Mouse (Mus musculus): ENCODE results near the gene Bach2.

Gene Bach2

GRCm38 (mm10) chr4:32291406-32291805 is 52.8 kb downstream of the Bach2 start:
- DNase-seq (ENCODE audit: low read depth, low spot score): no peak

- no peak for DNase-seq (ENCODE audit: low read depth, low spot score)
These were observed 55.2 kb downstream of the Bach2 start for GRCm38 (mm10) chr4:32293686-32294265.

GRCm38 (mm10) chr4:32297071-32297671 is 58.6 kb downstream of the Bach2 start:
- DNase-seq (ENCODE audit: low read depth, low spot score): no peak

- DNase-seq (ENCODE audit: low read depth, low spot score): no peak
These were observed 60.6 kb downstream of the Bach2 start for GRCm38 (mm10) chr4:32299221-32299620.

- DNase-seq (ENCODE audit: low read depth, low spot score): no peak
These were observed 61.4 kb downstream of the Bach2 start for GRCm38 (mm10) chr4:32299970-32300369.

GRCm38 (mm10) chr4:32302668-32303067 is 64.1 kb downstream of the Bach2 start:
- no peak for DNase-seq (ENCODE audit: low read depth, low spot score)

- DNase-seq (ENCODE audit: low read depth, low spot score): no peak
These were observed 64.5 kb downstream of the Bach2 start for GRCm38 (mm10) chr4:32303076-32303475.

- no peak for DNase-seq (ENCODE audit: low read depth, low spot score)
These were observed 65.1 kb downstream of the Bach2 start for GRCm38 (mm10) chr4:32303674-32304073.

- DNase-seq (ENCODE audit: low read depth, low spot score): no peak
These were observed 65.7 kb downstream of the Bach2 start for GRCm38 (mm10) chr4:32304221-32304703.

GRCm38 (mm10) chr4:32305036-32305615 is 66.5 kb downstream of the Bach2 start:
- no peak for DNase-seq (ENCODE audit: low read depth, low spot score)

GRCm38 (mm10) chr4:32305683-32306082 is 67.1 kb downstream of the Bach2 start:
- DNase-seq (ENCODE audit: low read depth, low spot score): no peak

- DNase-seq (ENCODE audit: low read depth, low spot score): no peak
These were observed 67.7 kb downstream of the Bach2 start for GRCm38 (mm10) chr4:32306169-32306792.

- DNase-seq (ENCODE audit: low read depth, low spot score): no peak
These were observed 68.6 kb downstream of the Bach2 start for GRCm38 (mm10) chr4:32307215-32307614.

- no peak for DNase-seq (ENCODE audit: low read depth, low spot score)
These were observed 73.8 kb downstream of the Bach2 start for GRCm38 (mm10) chr4:32312171-32312946.

GRCm38 (mm10) chr4:32314919-32315318 is 76.3 kb downstream of the Bach2 start:
- DNase-seq (ENCODE audit: low read depth, low spot score): no peak

GRCm38 (mm10) chr4:32318608-32319007 is 80.0 kb downstream of the Bach2 start:
- DNase-seq (ENCODE audit: low read depth, low spot score): no peak

- no peak for DNase-seq (ENCODE audit: low read depth, low spot score)
These were observed 80.7 kb downstream of the Bach2 start for GRCm38 (mm10) chr4:32319327-32319726.

- no peak for DNase-seq (ENCODE audit: low read depth, low spot score)
These were observed 81.4 kb downstream of the Bach2 start for GRCm38 (mm10) chr4:32320039-32320438.

- no peak for DNase-seq (ENCODE audit: low read depth, low spot score)
These were observed 85.5 kb downstream of the Bach2 start for GRCm38 (mm10) chr4:32324111-32324510.

- DNase-seq (ENCODE audit: low read depth, low spot score): no peak
These were observed 86.4 kb downstream of the Bach2 start for GRCm38 (mm10) chr4:32324967-32325366.

- DNase-seq (ENCODE audit: low read depth, low spot score): no peak
These were observed 87.0 kb downstream of the Bach2 start for GRCm38 (mm10) chr4:32325596-32325995.

- DNase-seq (ENCODE audit: low read depth, low spot score): no peak
These were observed 87.7 kb downstream of the Bach2 start for GRCm38 (mm10) chr4:32326279-32326678.
